Mouse (Mus musculus) heart, embryonic 14.5 days (tissue): ENCODE measurements around the gene Magi2. TPM values are rescaled to one million over a fixed set of nuclear protein-coding genes. Genes with fewer than 3 reads are reported as not detected.
"Not testable (repeated sequence)": the region's sequence is repeated elsewhere in the genome, so short reads cannot be mapped to it uniquely, and the experiment has no call there.

Experiments
- ATAC-seq: fragments of 200-750 bp; cut with Nextera tagmentation; 2 replicates; pipeline ENCODE4 v1.8.0; 2017; ENCODE audit warnings: low read depth, moderate TSS enrichment; ENCODE audit not compliant: insufficient number of reproducible peaks, insufficient read depth, low FRiP score
- H3K27ac ChIP-seq, 2 experiments: fragments of 200-500 bp in 1 of 2; fragments of 300-500 bp in 1 of 2; sonication (generic) in 1 of 2; replicated peaks in 1 of 2; 2 replicates each; pipeline ENCODE4 v1.5.1; 2012 to 2014; ENCODE audit warnings: low read depth in 2 of 2, low read length in 2 of 2, control low read depth in 1 of 2, mild to moderate bottlenecking in 1 of 2, mixed read lengths in 1 of 2; ENCODE audit not compliant: control insufficient read depth in 1 of 2, insufficient read depth in 1 of 2
- H3K27me3 ChIP-seq: fragments of 300-500 bp; sonication (generic); 2 replicates; pipeline ENCODE4 v1.6.1; 2014; ENCODE audit warnings: mild to moderate bottlenecking, low read length, control low read depth; ENCODE audit not compliant: control insufficient read depth, insufficient read depth
- H3K36me3 ChIP-seq: fragments of 300-500 bp; sonication (generic); 2 replicates; pipeline ENCODE4 v1.6.1; 2014; ENCODE audit warnings: mild to moderate bottlenecking, control low read depth, low read length, mixed read lengths; ENCODE audit not compliant: control insufficient read depth, insufficient read depth
- H3K4me1 ChIP-seq, 2 experiments: fragments of 200-500 bp in 1 of 2; fragments of 300-500 bp in 1 of 2; sonication (generic) in 1 of 2; 2 replicates each; pipeline ENCODE4 v1.6.1; 2012 to 2014; ENCODE audit warnings: low read length in 2 of 2, control low read depth in 1 of 2, mixed read lengths in 1 of 2; ENCODE audit not compliant: control insufficient read depth in 2 of 2, insufficient read depth in 2 of 2
- H3K4me2 ChIP-seq: fragments of 300-500 bp; sonication (generic); 2 replicates; pipeline ENCODE4 v1.6.1; 2014; ENCODE audit warnings: mild to moderate bottlenecking, low read length
- H3K4me3 ChIP-seq, 2 experiments: fragments of 200-500 bp in 1 of 2; fragments of 300-500 bp in 1 of 2; sonication (generic) in 1 of 2; 2 replicates each; pipeline ENCODE4 v1.5.1; 2012 to 2014; ENCODE audit warnings: low read length in 2 of 2, mild to moderate bottlenecking in 2 of 2, control low read depth in 1 of 2, low read depth in 1 of 2, moderate library complexity in 1 of 2; ENCODE audit not compliant: control insufficient read depth in 1 of 2, insufficient read depth in 1 of 2
- H3K9ac ChIP-seq: fragments of 300-500 bp; sonication (generic); 2 replicates; pipeline ENCODE4 v1.6.1; 2014; ENCODE audit warnings: mild to moderate bottlenecking, low read length
- H3K9me3 ChIP-seq: fragments of 300-500 bp; sonication (generic); 2 replicates; pipeline ENCODE4 v1.6.1; 2016; ENCODE audit warnings: low read length, control low read depth; ENCODE audit not compliant: control insufficient read depth
- WGBS: fragments of 180-500 bp; shearing (Covaris S2); extraction: QIAGEN DNeasy Blood & Tissue Kit; methylation state at CpG from one replicate; pipeline ENCODE4 v1.1.7; 2014; 5-methylcytosine and 5-hydroxymethylcytosine counted together
- polyA plus RNA-seq: library from polyadenylated mRNA; unstranded; fragments of >200 nt; fragmentation: Nextera tagmentation; extraction: Ambion mirVana; gene quantifications from 2 replicates; pipeline ENCODE4 v1.2.1, GENCODE M21; 2014

Gene Magi2
- polyA plus RNA-seq, 1 experiment from 2014 or later, result 3.4 TPM

DNA sequence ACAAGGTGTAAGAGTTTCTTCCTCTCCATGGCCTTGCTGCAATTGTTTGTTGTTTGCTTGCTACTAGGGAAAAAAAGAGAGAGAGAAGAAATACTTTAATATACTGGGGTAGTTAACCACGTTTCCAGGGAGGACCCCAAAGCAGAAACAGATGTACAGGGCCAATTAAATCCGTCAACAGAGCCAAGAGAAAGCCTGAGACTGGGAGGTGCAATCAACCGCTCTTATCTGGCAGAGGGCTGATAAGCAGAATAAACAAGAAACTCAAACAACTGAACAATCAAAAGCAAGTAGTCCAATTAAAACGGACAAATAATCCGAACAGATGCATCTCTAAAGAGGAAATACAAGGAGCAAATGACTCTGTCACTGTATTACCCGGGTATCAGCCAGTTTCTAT lies 1282.8 kb downstream of the Magi2 start:
- 21% methylated on average over 6 of the region's 6 CpGs for WGBS
- no peak for ATAC-seq
- H3K9ac ChIP-seq, result no peak overlapping the region
- no peak overlapping the region for H3K4me3 ChIP-seq
- H3K27ac ChIP-seq, result no peak overlapping the region
- no peaks in the 10 kb centered on the region for H3K36me3 ChIP-seq
- H3K4me2 ChIP-seq, result no peak overlapping the region
- H3K4me1 ChIP-seq, result no peaks in the 10 kb centered on the region; a peak in 1 of 4 replicates
- H3K9me3 ChIP-seq, result no peaks in the 10 kb centered on the region
- H3K27me3 ChIP-seq, result no peaks in the 10 kb centered on the region

DNA sequence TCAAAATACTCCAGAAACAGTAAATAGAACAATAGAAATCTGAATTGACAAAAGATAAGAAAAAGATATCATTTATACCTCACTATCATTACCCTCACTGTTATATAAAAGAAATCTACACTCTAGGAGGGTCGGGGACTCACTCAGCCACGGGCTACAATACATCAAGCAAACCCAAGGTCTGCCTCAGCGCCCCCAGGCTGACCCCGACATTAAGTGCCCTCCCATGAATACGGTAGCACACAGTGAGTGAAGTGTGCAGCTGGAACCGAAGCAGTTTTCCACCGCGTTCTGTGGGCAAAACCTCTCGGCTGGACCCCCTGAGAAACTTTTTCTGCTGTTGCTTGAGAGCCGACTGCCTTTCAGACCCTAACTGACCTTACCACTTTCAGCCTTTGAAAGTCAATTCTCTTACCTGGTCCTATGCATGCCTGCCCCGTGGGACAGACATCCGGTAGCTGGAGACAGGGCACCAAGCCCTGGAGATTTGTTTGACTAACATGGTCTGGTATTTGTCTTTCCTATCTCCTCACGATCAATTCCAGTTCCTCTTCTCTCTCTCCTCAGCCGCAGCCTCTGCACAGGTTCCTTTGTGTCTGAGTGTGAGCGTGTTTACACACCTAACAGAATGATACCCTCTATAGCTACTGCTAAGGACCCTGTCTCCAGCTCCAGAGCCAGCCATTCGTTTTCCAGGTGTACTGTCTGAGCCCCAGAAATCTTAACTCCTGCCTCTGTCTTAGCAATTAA lies 1285.7 kb downstream of the Magi2 start:
- Histone ChIP-seq H3K4me1 (no peaks in the 10 kb centered on the region; a peak in 1 of 4 replicates), H3K36me3 (no peaks in the 10 kb centered on the region), H3K27me3 (no peaks in the 10 kb centered on the region), H3K9me3 (no peaks in the 10 kb centered on the region), H3K9ac (no peak overlapping the region), H3K4me3 (no peak overlapping the region), H3K4me2 (no peak overlapping the region), H3K27ac (no peak overlapping the region)
- WGBS, result 38% methylated on average over 16 of the region's 16 CpGs
- no peak for ATAC-seq

DNA sequence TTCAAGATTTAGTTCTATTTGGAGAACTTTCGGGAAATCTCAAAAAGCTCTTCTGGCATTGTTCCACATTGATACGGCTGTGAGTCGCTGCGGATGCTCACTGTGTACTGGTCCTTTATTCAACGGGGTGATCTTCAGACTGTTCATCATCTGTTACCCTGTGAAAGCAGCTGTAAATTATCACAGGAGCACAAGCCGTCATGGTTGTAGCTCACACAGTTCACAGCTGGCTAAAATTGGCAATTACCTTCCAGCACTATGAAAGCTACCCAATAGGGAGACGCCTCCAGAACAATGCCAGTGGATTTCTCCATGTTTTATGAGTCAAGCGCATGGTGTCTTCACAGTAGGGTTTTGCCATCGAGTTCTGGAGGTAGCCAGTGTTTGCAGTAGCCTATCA lies 1294.8 kb downstream of the Magi2 start:
- no peak overlapping the region for H3K4me3 ChIP-seq
- no peak for ATAC-seq
- H3K9ac ChIP-seq, result no peak overlapping the region
- no peaks in the 10 kb centered on the region for H3K27me3 ChIP-seq
- WGBS, result 75% methylated on average over 9 of the region's 9 CpGs
- no peak overlapping the region for H3K27ac ChIP-seq
- H3K4me2 ChIP-seq, result no peak overlapping the region
- H3K36me3 ChIP-seq, result no peaks in the 10 kb centered on the region
- H3K4me1 ChIP-seq, result no peaks in the 10 kb centered on the region
- H3K9me3 ChIP-seq, result no peaks in the 10 kb centered on the region

DNA sequence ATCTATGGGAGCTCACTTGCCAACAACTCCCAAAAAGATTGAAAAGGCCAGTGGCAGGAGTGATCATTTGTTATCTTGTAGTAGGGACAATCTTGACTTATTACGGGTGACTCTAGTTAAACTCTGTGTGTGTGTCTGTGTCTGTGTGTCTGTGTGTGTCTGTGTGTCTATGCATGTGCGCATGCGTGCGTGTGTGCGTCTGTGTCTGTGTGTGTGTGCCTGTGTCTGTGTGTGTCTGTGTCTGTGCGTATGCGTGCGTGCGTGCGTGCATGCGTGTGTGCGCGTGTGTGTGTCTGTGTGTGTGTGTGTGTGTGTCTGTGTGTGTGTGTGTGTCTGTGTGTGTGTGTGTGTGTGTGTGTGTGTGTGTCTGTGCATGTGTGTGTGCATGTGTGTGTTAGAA lies 1295.2 kb downstream of the Magi2 start:
- 94% methylated on average over 13 of the region's 13 CpGs for WGBS
- Histone ChIP-seq H3K4me1 (no peaks in the 10 kb centered on the region), H3K27ac (no peak overlapping the region), H3K4me2 (no peak overlapping the region), H3K9ac (no peak overlapping the region), H3K27me3 (no peaks in the 10 kb centered on the region), H3K36me3 (no peaks in the 10 kb centered on the region), H3K4me3 (no peak overlapping the region), H3K9me3 (no peaks in the 10 kb centered on the region)
- ATAC-seq, result no peak

DNA sequence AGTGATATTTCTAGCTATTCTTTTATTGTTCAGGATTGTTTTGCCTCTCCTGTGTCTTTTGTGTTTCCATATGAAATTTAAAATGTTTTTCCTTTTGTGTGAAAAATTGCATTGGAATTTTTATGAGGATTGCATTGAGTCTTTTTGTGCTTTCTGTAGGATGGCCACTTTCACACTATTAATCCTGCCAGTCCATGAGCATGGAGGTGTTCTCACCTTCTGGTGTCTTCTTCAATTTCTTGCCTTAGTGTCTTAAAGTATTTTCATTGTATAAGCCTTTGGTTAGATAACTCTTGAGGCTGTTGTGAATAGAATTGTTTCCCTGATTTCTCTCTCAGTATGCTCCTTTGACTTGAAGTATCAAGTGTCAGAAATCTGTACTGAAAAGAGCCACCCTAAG lies 1296.9 kb downstream of the Magi2 start:
- H3K9me3 ChIP-seq, result no peaks in the 10 kb centered on the region
- no peak overlapping the region for H3K9ac ChIP-seq
- H3K4me3 ChIP-seq, result no peak overlapping the region
- no peaks in the 10 kb centered on the region for H3K36me3 ChIP-seq
- ATAC-seq, result no peak
- no peak overlapping the region for H3K27ac ChIP-seq
- H3K27me3 ChIP-seq, result no peaks in the 10 kb centered on the region
- H3K4me2 ChIP-seq, result no peak overlapping the region
- H3K4me1 ChIP-seq, result no peaks in the 10 kb centered on the region

DNA sequence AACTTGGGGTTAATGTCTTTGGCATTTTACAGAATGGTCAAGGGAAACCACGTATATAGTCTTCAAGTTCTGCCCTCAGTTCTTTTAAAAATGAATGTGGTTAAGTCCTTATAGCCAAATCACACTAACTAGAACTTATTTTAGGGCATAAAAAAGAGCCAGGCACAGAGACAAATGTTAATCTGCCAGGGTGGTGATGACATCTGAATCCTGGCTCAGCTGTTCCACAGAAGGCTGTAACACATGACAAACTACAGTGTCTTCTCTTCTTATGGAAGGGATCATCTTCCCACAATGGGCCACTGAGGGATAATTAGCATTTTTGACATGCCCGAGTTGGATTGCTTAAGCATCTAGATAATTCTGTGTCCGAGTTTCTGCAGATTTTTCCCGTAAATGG lies 1299.8 kb downstream of the Magi2 start:
- not testable (repeated sequence) for H3K9ac ChIP-seq, H3K4me1 ChIP-seq, H3K36me3 ChIP-seq, H3K27ac ChIP-seq, H3K4me2 ChIP-seq, H3K4me3 ChIP-seq, H3K27me3 ChIP-seq, ATAC-seq, H3K9me3 ChIP-seq
- WGBS, result 84% methylated on average over 1 of the region's 4 CpGs

DNA sequence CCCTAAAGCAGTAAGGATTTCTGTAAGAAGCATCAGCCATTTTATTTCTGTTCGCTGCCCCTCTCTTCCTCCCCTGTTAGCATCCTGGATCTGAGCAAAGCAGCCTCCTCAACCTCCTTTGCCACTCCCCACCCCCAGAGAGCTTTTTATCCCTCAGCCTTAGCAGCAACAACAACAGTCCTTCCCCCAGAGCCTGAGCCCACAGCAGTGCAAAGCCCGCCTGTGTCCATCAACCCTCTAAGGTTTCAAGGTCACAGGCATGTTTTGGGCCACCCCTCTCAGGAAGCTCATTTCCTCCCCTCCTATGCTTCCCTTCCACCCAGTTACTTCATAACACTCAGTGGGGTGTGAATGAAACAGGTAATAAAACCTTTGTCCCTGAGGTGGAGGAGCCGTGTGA lies 1309.7 kb downstream of the Magi2 start:
- 54% methylated on average over 3 of the region's 3 CpGs for WGBS
- Histone ChIP-seq H3K27me3 (no peaks in the 10 kb centered on the region), H3K4me2 (no peak overlapping the region), H3K36me3 (no peaks in the 10 kb centered on the region), H3K9me3 (no peaks in the 10 kb centered on the region), H3K27ac (no peak overlapping the region), H3K9ac (no peak overlapping the region), H3K4me1 (no peaks in the 10 kb centered on the region), H3K4me3 (no peak overlapping the region)
- no peak for ATAC-seq

DNA sequence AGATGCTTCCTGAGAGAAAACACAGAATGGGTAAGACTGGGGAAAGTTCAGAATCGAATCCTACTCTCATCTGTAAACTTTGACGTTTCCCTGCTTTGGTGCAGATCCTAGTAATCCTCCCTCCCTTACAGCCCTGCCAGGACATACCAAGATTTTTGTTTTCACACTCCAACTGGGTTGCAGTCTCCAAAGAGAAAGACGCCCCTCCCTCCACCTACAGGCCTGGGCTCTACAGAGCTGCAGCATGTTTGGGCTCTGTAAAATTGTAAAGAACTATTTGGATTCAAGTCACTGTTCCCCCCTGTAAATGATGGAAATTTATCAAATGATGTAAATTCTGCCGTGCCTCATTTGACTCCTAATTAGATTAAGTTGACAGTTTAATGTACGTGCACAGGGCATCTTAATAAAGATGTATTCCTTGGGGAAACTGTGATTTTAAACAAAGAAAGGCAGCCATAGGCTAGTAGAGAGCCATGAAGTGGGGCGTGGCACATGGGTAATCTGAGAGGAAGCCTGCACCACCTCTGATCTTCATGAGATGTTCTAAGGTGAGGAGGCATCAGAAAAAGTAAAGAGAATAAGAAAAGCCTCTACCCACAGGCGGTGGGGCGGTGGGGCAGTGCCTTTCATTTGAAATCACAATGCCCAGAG lies 1310.7 kb downstream of the Magi2 start:
- 71% methylated on average over 8 of the region's 8 CpGs for WGBS
- Histone ChIP-seq H3K9me3 (no peaks in the 10 kb centered on the region), H3K4me3 (no peak overlapping the region), H3K4me1 (no peaks in the 10 kb centered on the region), H3K9ac (no peak overlapping the region), H3K27ac (no peak overlapping the region), H3K27me3 (no peaks in the 10 kb centered on the region), H3K36me3 (no peaks in the 10 kb centered on the region), H3K4me2 (no peak overlapping the region)
- ATAC-seq, result no peak
